In genomic region chr11:114675341-114675825, GRCm38 (mm10) we compare ENCODE assay signal across 8 mouse cellular contexts. TPM values are rescaled to one million over a fixed set of nuclear protein-coding genes. Genes with fewer than 3 reads are reported as not detected.
A peak's percentile ranks its signal among the peaks of the same experiment; 100 is the strongest.
DNase-seq lines count a peak whose midpoint lies in the region.

TSS of gene Ttyh2 (plus strand) at chr11:114675431.

- peaks cover 41% of the 10 kb centered on the region for H3K36me3 ChIP-seq in hindbrain, embryonic 10.5 days

- H3K9me3 ChIP-seq in hindbrain, embryonic 10.5 days = no peaks in the 10 kb centered on the region

- H3K4me1 ChIP-seq in hindbrain, embryonic 10.5 days (replicated peaks) = peaks cover 56% of the 10 kb centered on the region

- peak within 1 kb of the TSS; percentile 72 for H3K4me3 ChIP-seq in hindbrain, embryonic 10.5 days

- WGBS in hindbrain, embryonic 10.5 days = under 1% methylated on average over 40 of the region's 40 CpGs

- peaks cover 21% of the 10 kb centered on the region for H3K27me3 ChIP-seq in hindbrain, embryonic 10.5 days (ENCODE audit: insufficient read depth, poor library complexity, severe bottlenecking)

- H3K27ac ChIP-seq in hindbrain, embryonic 10.5 days = peak within 1 kb of the TSS; percentile 85

- peak; percentile 93 for DNase-seq in R1 (ENCODE audit: low read depth, low spot score)
- DNase-seq in cerebellum, adult 9-10 months = peak; percentile 84
- DNase-seq in forelimb bud, embryonic 11.5 days (ENCODE audit: low read depth, low spot score) = peak; percentile 76
- DNase-seq in hindbrain, embryonic 10.5 days (ENCODE audit: low spot score) = peak; percentile 90
- DNase-seq in layer of hippocampus, postnatal 10 days (ENCODE audit: low spot score in 2 of 2) = peak; percentile 54 to 75
- peak; percentile 84 for DNase-seq in lung, postnatal 14 days
- peak; percentile 92 for DNase-seq in retina, postnatal 1 day
- peak; percentile 59 for DNase-seq in urinary bladder, adult 2 months (ENCODE audit: low spot score)

RNA-seq across cellular contexts. Expression of gene Ttyh2, which starts in this region (rescaled TPM):
- polyA plus RNA-seq in hindbrain, embryonic 10.5 days (2016; fragmentation: Nextera tagmentation; extraction: Ambion mirVana) = 15.6 and 15.9 TPM in 2 replicates
- total RNA-seq in layer of hippocampus, postnatal 10 days (2021) = 10 to 100 TPM; 27.3 to 28.7 TPM
- polyA plus RNA-seq in urinary bladder, adult 2 months (2012; rRNA removed) = 3.7 and 4.7 TPM in 2 replicates

Comparison
In these comparisons a context has a peak if more than half of its experiments do, and no peak if none do; other contexts are left out.
1. Peak in every context shown above with its lines: DNase-seq, H3K4me3 ChIP-seq and H3K27ac ChIP-seq.